Comparison of ENCODE assay signal across 17 mouse cellular contexts in the genomic region with DNA sequence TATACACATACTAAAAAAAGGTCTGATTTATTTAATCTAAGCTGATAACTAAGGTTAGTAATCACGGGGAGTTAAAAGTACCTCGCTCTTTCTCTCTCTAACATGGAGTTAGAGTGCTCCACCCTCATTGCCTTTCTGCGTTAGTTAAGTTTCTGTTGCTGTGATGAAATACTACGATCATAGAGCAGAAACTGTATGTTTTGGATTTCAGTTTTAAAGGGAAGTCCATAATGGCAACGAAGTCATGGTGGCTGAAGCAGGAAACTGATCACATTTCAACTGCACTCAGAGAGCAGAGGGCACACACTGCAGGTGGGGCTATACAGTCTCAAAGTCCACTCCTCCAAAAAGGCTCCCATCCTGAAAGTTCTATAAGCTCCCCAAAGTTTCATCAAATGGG.
"Had no signal": no experiment of that assay in that cellular context is flagged by ENCODE, and none has a peak within 500 bp of the region (broad histone marks: within the 10 kb centered on the region; RNA-seq: fewer than 3 reads in every experiment).

No protein-coding gene starts in this region.

- H3K4me3 ChIP-seq: midbrain, embryonic 13.5 days; midbrain, embryonic 15.5 days; neural tube, embryonic 13.5 days; neural tube, embryonic 15.5 days; stomach, embryonic 15.5 days had no signal

- H3K9ac ChIP-seq: liver, embryonic 14.5 days; lung, embryonic 14.5 days; midbrain, embryonic 13.5 days; midbrain, embryonic 15.5 days; neural tube, embryonic 13.5 days; neural tube, embryonic 15.5 days; stomach, embryonic 15.5 days had no signal

- H3K4me2 ChIP-seq: lung, embryonic 14.5 days; midbrain, embryonic 11.5 days; midbrain, embryonic 13.5 days; midbrain, embryonic 15.5 days; neural tube, embryonic 13.5 days; neural tube, embryonic 15.5 days; stomach, embryonic 15.5 days had no signal

- H3K36me3 ChIP-seq: midbrain, embryonic 15.5 days; stomach, embryonic 15.5 days had no signal

- H3K27me3 ChIP-seq: midbrain, embryonic 13.5 days; midbrain, embryonic 15.5 days; neural tube, embryonic 13.5 days; neural tube, embryonic 15.5 days; stomach, embryonic 15.5 days had no signal

- ATAC-seq: midbrain, embryonic 13.5 days; midbrain, embryonic 15.5 days had no signal

- H3K27ac ChIP-seq: liver, embryonic 14.5 days; midbrain, embryonic 13.5 days; midbrain, embryonic 15.5 days; neural tube, embryonic 13.5 days; neural tube, embryonic 15.5 days; stomach, embryonic 15.5 days; stomach, postnatal 0 days had no signal

- DNase-seq: lung, adult 18-20 months; lung, embryonic 14.5 days; lung, postnatal 10 days; lung, postnatal 4 days; right cerebral cortex, postnatal 14 days; thymus, adult 2 months; thymus, postnatal 25 days; thymus, postnatal 4 days had no signal

- H3K4me1 ChIP-seq: midbrain, embryonic 13.5 days; midbrain, embryonic 15.5 days; neural tube, embryonic 13.5 days; neural tube, embryonic 15.5 days; stomach, embryonic 15.5 days had no signal

- H3K9me3 ChIP-seq: megakaryocyte, embryonic 14.5 days; midbrain, embryonic 13.5 days; midbrain, embryonic 15.5 days; neural tube, embryonic 13.5 days; neural tube, embryonic 15.5 days; stomach, embryonic 15.5 days had no signal
